Mouse (Mus musculus): Measurements from ENCODE around the gene Cradd. TPM values are rescaled to one million over a fixed set of nuclear protein-coding genes. Genes with fewer than 3 reads are reported as not detected.

Gene Cradd
- polyA plus RNA-seq, 1 experiment from 2014 or later: 13.6 TPM

GRCm38 (mm10) chr10:95292269-95292668, 31.7 kb downstream of the Cradd start:
- WGBS: 93% methylated on average over 5 of the region's 5 CpGs
- Histone ChIP-seq H3K27me3 (ENCODE audit: control insufficient read depth, insufficient read depth, low read length) (no peaks in the 10 kb centered on the region), H3K4me2 (ENCODE audit: low read depth, low read length) (no peak overlapping the region), H3K9ac (replicated peaks; ENCODE audit: low read depth, low read length) (no peak overlapping the region), H3K9me3 (ENCODE audit: control insufficient read depth, low read length) (no peaks in the 10 kb centered on the region), H3K36me3 (ENCODE audit: control insufficient read depth, insufficient read depth, low read length) (no peaks in the 10 kb centered on the region), H3K4me1 (ENCODE audit: control insufficient read depth, insufficient read depth, low read length) (no peaks in the 10 kb centered on the region), H3K4me3 (ENCODE audit: low read depth, low read length) (no peak overlapping the region), H3K27ac (ENCODE audit: low read depth, low read length) (no peak overlapping the region)
- no peak for ATAC-seq (ENCODE audit: low read depth)

- WGBS: 82% methylated on average over 13 of the region's 13 CpGs
- H3K27me3 ChIP-seq (ENCODE audit: control insufficient read depth, insufficient read depth, low read length): no peaks in the 10 kb centered on the region
- no peaks in the 10 kb centered on the region for H3K36me3 ChIP-seq (ENCODE audit: control insufficient read depth, insufficient read depth, low read length)
- H3K4me3 ChIP-seq (ENCODE audit: low read depth, low read length): no peak overlapping the region
- no peaks in the 10 kb centered on the region for H3K9me3 ChIP-seq (ENCODE audit: control insufficient read depth, low read length)
- H3K9ac ChIP-seq (replicated peaks; ENCODE audit: low read depth, low read length): no peak overlapping the region
- H3K4me1 ChIP-seq (ENCODE audit: control insufficient read depth, insufficient read depth, low read length): no peaks in the 10 kb centered on the region
- ATAC-seq (ENCODE audit: low read depth): no peak
- no peak overlapping the region for H3K27ac ChIP-seq (ENCODE audit: low read depth, low read length)
- H3K4me2 ChIP-seq (ENCODE audit: low read depth, low read length): no peak overlapping the region
Measured at GRCm38 (mm10) chr10:95291133-95291876, 32.6 kb downstream of the Cradd start.

GRCm38 (mm10) chr10:95289819-95290218, 34.1 kb downstream of the Cradd start:
- no peaks in the 10 kb centered on the region for H3K27me3 ChIP-seq (ENCODE audit: control insufficient read depth, insufficient read depth, low read length)
- no peak overlapping the region for H3K9ac ChIP-seq (replicated peaks; ENCODE audit: low read depth, low read length)
- no peak overlapping the region for H3K4me3 ChIP-seq (ENCODE audit: low read depth, low read length)
- no peak overlapping the region for H3K27ac ChIP-seq (ENCODE audit: low read depth, low read length)
- H3K36me3 ChIP-seq (ENCODE audit: control insufficient read depth, insufficient read depth, low read length): no peaks in the 10 kb centered on the region
- H3K4me1 ChIP-seq (ENCODE audit: control insufficient read depth, insufficient read depth, low read length): no peaks in the 10 kb centered on the region
- 93% methylated on average over 8 of the region's 8 CpGs for WGBS
- no peak overlapping the region for H3K4me2 ChIP-seq (ENCODE audit: low read depth, low read length)
- ATAC-seq (ENCODE audit: low read depth): no peak
- no peaks in the 10 kb centered on the region for H3K9me3 ChIP-seq (ENCODE audit: control insufficient read depth, low read length)

GRCm38 (mm10) chr10:95288206-95288605, 35.7 kb downstream of the Cradd start:
- H3K9ac ChIP-seq (replicated peaks; ENCODE audit: low read depth, low read length): no peak overlapping the region
- H3K4me2 ChIP-seq (ENCODE audit: low read depth, low read length): no peak overlapping the region
- WGBS: 67% methylated on average over 4 of the region's 4 CpGs
- H3K4me1 ChIP-seq (ENCODE audit: control insufficient read depth, insufficient read depth, low read length): no peaks in the 10 kb centered on the region
- no peaks in the 10 kb centered on the region for H3K9me3 ChIP-seq (ENCODE audit: control insufficient read depth, low read length)
- no peaks in the 10 kb centered on the region for H3K36me3 ChIP-seq (ENCODE audit: control insufficient read depth, insufficient read depth, low read length)
- H3K4me3 ChIP-seq (ENCODE audit: low read depth, low read length): no peak overlapping the region
- H3K27ac ChIP-seq (ENCODE audit: low read depth, low read length): no peak overlapping the region
- H3K27me3 ChIP-seq (ENCODE audit: control insufficient read depth, insufficient read depth, low read length): no peaks in the 10 kb centered on the region
- no peak for ATAC-seq (ENCODE audit: low read depth)

GRCm38 (mm10) chr10:95287351-95287750, 36.6 kb downstream of the Cradd start:
- ATAC-seq (ENCODE audit: low read depth): no peak
- Histone ChIP-seq H3K27ac (ENCODE audit: low read depth, low read length) (no peak overlapping the region), H3K27me3 (ENCODE audit: control insufficient read depth, insufficient read depth, low read length) (no peaks in the 10 kb centered on the region), H3K4me1 (ENCODE audit: control insufficient read depth, insufficient read depth, low read length) (no peaks in the 10 kb centered on the region), H3K36me3 (ENCODE audit: control insufficient read depth, insufficient read depth, low read length) (no peaks in the 10 kb centered on the region), H3K9me3 (ENCODE audit: control insufficient read depth, low read length) (no peaks in the 10 kb centered on the region), H3K9ac (replicated peaks; ENCODE audit: low read depth, low read length) (no peak overlapping the region), H3K4me2 (ENCODE audit: low read depth, low read length) (no peak overlapping the region), H3K4me3 (ENCODE audit: low read depth, low read length) (no peak overlapping the region)
- 87% methylated on average over 8 of the region's 8 CpGs for WGBS

GRCm38 (mm10) chr10:95283434-95283833, 40.5 kb downstream of the Cradd start:
- Histone ChIP-seq H3K27ac (ENCODE audit: low read depth, low read length) (no peak overlapping the region), H3K36me3 (ENCODE audit: control insufficient read depth, insufficient read depth, low read length) (no peaks in the 10 kb centered on the region), H3K4me2 (ENCODE audit: low read depth, low read length) (no peak overlapping the region), H3K27me3 (ENCODE audit: control insufficient read depth, insufficient read depth, low read length) (no peaks in the 10 kb centered on the region), H3K4me1 (ENCODE audit: control insufficient read depth, insufficient read depth, low read length) (no peaks in the 10 kb centered on the region), H3K9me3 (ENCODE audit: control insufficient read depth, low read length) (no peaks in the 10 kb centered on the region), H3K4me3 (ENCODE audit: low read depth, low read length) (no peak overlapping the region), H3K9ac (replicated peaks; ENCODE audit: low read depth, low read length) (no peak overlapping the region)
- WGBS: 93% methylated on average over 12 of the region's 12 CpGs
- no peak for ATAC-seq (ENCODE audit: low read depth)

- H3K9me3 ChIP-seq (ENCODE audit: control insufficient read depth, low read length): no peaks in the 10 kb centered on the region
- no peak overlapping the region for H3K27ac ChIP-seq (ENCODE audit: low read depth, low read length)
- H3K4me1 ChIP-seq (ENCODE audit: control insufficient read depth, insufficient read depth, low read length): no peaks in the 10 kb centered on the region
- no peak overlapping the region for H3K4me2 ChIP-seq (ENCODE audit: low read depth, low read length)
- ATAC-seq (ENCODE audit: low read depth): no peak
- H3K9ac ChIP-seq (replicated peaks; ENCODE audit: low read depth, low read length): no peak overlapping the region
- no peak overlapping the region for H3K4me3 ChIP-seq (ENCODE audit: low read depth, low read length)
- no peaks in the 10 kb centered on the region for H3K27me3 ChIP-seq (ENCODE audit: control insufficient read depth, insufficient read depth, low read length)
- H3K36me3 ChIP-seq (ENCODE audit: control insufficient read depth, insufficient read depth, low read length): no peaks in the 10 kb centered on the region
- 93% methylated on average over 3 of the region's 3 CpGs for WGBS
Measured at GRCm38 (mm10) chr10:95281996-95282395, 41.9 kb downstream of the Cradd start.

DNA sequence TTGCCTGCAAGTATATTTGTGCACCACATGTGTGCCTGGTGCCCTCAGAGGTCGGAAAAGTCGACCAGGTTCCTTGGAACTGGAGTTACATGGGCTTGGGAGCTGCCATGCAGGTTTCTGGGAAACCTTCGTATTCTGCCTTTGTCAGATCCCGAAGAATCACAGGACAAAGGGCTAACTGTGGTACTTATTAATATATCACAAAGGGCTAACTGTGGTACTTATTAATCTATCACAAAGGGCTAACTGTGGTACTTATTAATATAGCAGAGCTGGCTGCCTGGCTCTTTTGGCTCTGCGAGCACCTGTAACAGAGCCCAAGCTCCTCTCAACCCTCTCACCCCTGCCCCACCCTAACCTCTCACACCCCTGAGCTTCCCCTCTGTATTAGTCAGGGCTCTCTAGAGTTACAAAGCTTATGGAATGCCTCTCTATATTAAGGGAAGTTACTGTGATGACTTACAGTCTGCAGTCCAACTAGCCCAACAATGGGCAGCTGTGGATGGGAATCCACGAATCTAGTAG, 42.4 kb downstream of the Cradd start:
- ATAC-seq (ENCODE audit: low read depth): no peak
- Histone ChIP-seq H3K27me3 (ENCODE audit: control insufficient read depth, insufficient read depth, low read length) (no peaks in the 10 kb centered on the region), H3K9me3 (ENCODE audit: control insufficient read depth, low read length) (no peaks in the 10 kb centered on the region), H3K27ac (ENCODE audit: low read depth, low read length) (no peak overlapping the region), H3K4me1 (ENCODE audit: control insufficient read depth, insufficient read depth, low read length) (no peaks in the 10 kb centered on the region), H3K4me3 (ENCODE audit: low read depth, low read length) (no peak overlapping the region), H3K4me2 (ENCODE audit: low read depth, low read length) (no peak overlapping the region), H3K9ac (replicated peaks; ENCODE audit: low read depth, low read length) (no peak overlapping the region), H3K36me3 (ENCODE audit: control insufficient read depth, insufficient read depth, low read length) (no peaks in the 10 kb centered on the region)
- 91% methylated on average over 6 of the region's 6 CpGs for WGBS

- Histone ChIP-seq H3K27me3 (ENCODE audit: control insufficient read depth, insufficient read depth, low read length) (no peaks in the 10 kb centered on the region), H3K36me3 (ENCODE audit: control insufficient read depth, insufficient read depth, low read length) (no peaks in the 10 kb centered on the region), H3K4me3 (ENCODE audit: low read depth, low read length) (no peak overlapping the region), H3K4me1 (ENCODE audit: control insufficient read depth, insufficient read depth, low read length) (no peaks in the 10 kb centered on the region), H3K27ac (ENCODE audit: low read depth, low read length) (no peak overlapping the region), H3K9me3 (ENCODE audit: control insufficient read depth, low read length) (no peaks in the 10 kb centered on the region), H3K9ac (replicated peaks; ENCODE audit: low read depth, low read length) (no peak overlapping the region), H3K4me2 (ENCODE audit: low read depth, low read length) (no peak overlapping the region)
- WGBS: 94% methylated on average over 3 of the region's 3 CpGs
- ATAC-seq (ENCODE audit: low read depth): no peak
Measured at GRCm38 (mm10) chr10:95280327-95280726, 43.6 kb downstream of the Cradd start.
